ENCODE assay signal across 8 mouse cellular contexts in genomic region chr1:91179086-91179485, GRCm38 (mm10). TPM values are rescaled to one million over a fixed set of nuclear protein-coding genes. Genes with fewer than 3 reads are reported as not detected.
DNase-seq lines count a peak whose midpoint lies in the region; ATAC-seq lines count a peak whose summit lies in the region.

No protein-coding gene starts in this region.

- H3K9ac ChIP-seq in embryonic facial prominence, embryonic 15.5 days: no peak overlapping the region
- H3K9ac ChIP-seq in heart, embryonic 13.5 days: peak overlapping the region; percentile 85; the same call in 1 of the 2 replicates
- no peak overlapping the region for H3K9ac ChIP-seq in kidney, embryonic 16.5 days (replicated peaks; ENCODE audit: low read length)

- no peak overlapping the region for H3K4me3 ChIP-seq in embryonic facial prominence, embryonic 15.5 days (replicated peaks)
- peak overlapping the region; percentile 60; the same call in 1 of the 2 replicates for H3K4me3 ChIP-seq in heart, embryonic 13.5 days
- H3K4me3 ChIP-seq in kidney, embryonic 16.5 days (ENCODE audit: low read length): no peak overlapping the region

- H3K4me1 ChIP-seq in embryonic facial prominence, embryonic 15.5 days: peaks cover 36% of the 10 kb centered on the region
- H3K4me1 ChIP-seq in heart, embryonic 13.5 days: peaks cover 43% of the 10 kb centered on the region
- peaks cover 24% of the 10 kb centered on the region for H3K4me1 ChIP-seq in kidney, embryonic 16.5 days (ENCODE audit: insufficient read depth, low read length)

- no peak overlapping the region for H3K27ac ChIP-seq in embryonic facial prominence, embryonic 15.5 days (replicated peaks)
- H3K27ac ChIP-seq in heart, embryonic 13.5 days (replicated peaks): no peak overlapping the region
- H3K27ac ChIP-seq in kidney, embryonic 16.5 days (ENCODE audit: low read length): no peak overlapping the region

- H3K27me3 ChIP-seq in embryonic facial prominence, embryonic 15.5 days: no peaks in the 10 kb centered on the region; the same call in 1 of the 2 replicates
- peaks cover 24% of the 10 kb centered on the region for H3K27me3 ChIP-seq in heart, embryonic 13.5 days (replicated peaks)
- H3K27me3 ChIP-seq in kidney, embryonic 16.5 days (ENCODE audit: insufficient read depth, low read length): peaks cover 20% of the 10 kb centered on the region

- WGBS in embryonic facial prominence, embryonic 15.5 days: 25% methylated on average over 5 of the region's 5 CpGs
- 21% methylated on average over 5 of the region's 5 CpGs for WGBS in heart, embryonic 13.5 days
- 27% methylated on average over 5 of the region's 5 CpGs for WGBS in kidney, embryonic 16.5 days

- H3K9me3 ChIP-seq in embryonic facial prominence, embryonic 15.5 days (replicated peaks): no peaks in the 10 kb centered on the region
- H3K9me3 ChIP-seq in heart, embryonic 13.5 days: no peaks in the 10 kb centered on the region
- H3K9me3 ChIP-seq in kidney, embryonic 16.5 days (ENCODE audit: low read length): no peaks in the 10 kb centered on the region

- ATAC-seq in embryonic facial prominence, embryonic 15.5 days (ENCODE audit: insufficient number of reproducible peaks, low FRiP score, low TSS enrichment, low read depth): peak; percentile 56
- peak; percentile 38; the same call in 1 of the 2 replicates for ATAC-seq in heart, embryonic 13.5 days (ENCODE audit: extremely low read depth, insufficient number of reproducible peaks, low FRiP score, low TSS enrichment)
- peak; percentile 83 for ATAC-seq in kidney, embryonic 16.5 days (ENCODE audit: low FRiP score, low TSS enrichment)
- ATAC-seq in monocyte, adult 5-6 weeks (replicated peaks; ENCODE audit: insufficient number of reproducible peaks, low FRiP score, low TSS enrichment, poor library complexity, severe bottlenecking): peak; percentile 83

- H3K36me3 ChIP-seq in embryonic facial prominence, embryonic 15.5 days: no peaks in the 10 kb centered on the region
- H3K36me3 ChIP-seq in heart, embryonic 13.5 days: no peaks in the 10 kb centered on the region
- H3K36me3 ChIP-seq in kidney, embryonic 16.5 days (ENCODE audit: insufficient read depth, low read length): no peaks in the 10 kb centered on the region

- peak; percentile 32 for DNase-seq in 3134 (ENCODE audit: extremely low read depth, insufficient read length, low spot score)
- DNase-seq in adrenal gland, adult 8-10 months: peak; percentile 41
- DNase-seq in liver: peak; percentile 58
- peak; percentile 72 to 84 for DNase-seq in spleen, postnatal 4 days (ENCODE audit: low spot score in 2 of 2)

- H3K4me2 ChIP-seq in embryonic facial prominence, embryonic 15.5 days (replicated peaks): peak overlapping the region; percentile 80; the same call in 1 of the 2 replicates
- H3K4me2 ChIP-seq in heart, embryonic 13.5 days: peak overlapping the region; percentile 83
- 0 out of 2 replicates have a peak overlapping the region, but pooled peaks have one; percentile 80 for H3K4me2 ChIP-seq in kidney, embryonic 16.5 days (replicated peaks; ENCODE audit: low read depth, low read length)

RNA-seq across cellular contexts. Expression of gene Ramp1, which starts 0.5 kb away (rescaled TPM):
- 10 to 100 TPM in 2 of 4 experiments, 1 to 10 TPM in 2; 7.6 to 11.6 (median 10.0) TPM for total RNA-seq in adrenal gland, adult 8-10 months (2022)
- 21.4 and 25.0 TPM in 2 replicates for polyA plus RNA-seq in embryonic facial prominence, embryonic 15.5 days (2015; fragmentation: Nextera tagmentation; extraction: Ambion mirVana)
- 25.8 and 31.3 TPM in 2 replicates for polyA plus RNA-seq in heart, embryonic 13.5 days (2015; fragmentation: Nextera tagmentation; extraction: Ambion mirVana)
- 1.3 and 2.2 TPM in 2 replicates for polyA plus RNA-seq in kidney, embryonic 16.5 days (2015; fragmentation: Nextera tagmentation; extraction: Ambion mirVana)
- total RNA-seq in monocyte, adult 5-6 weeks (2017): 15.7 to 28.1 TPM (median 26.3 TPM) in 3 replicates

RNA-seq across cellular contexts. Expression of gene Rbm44, which starts 34.2 kb away (rescaled TPM):
- total RNA-seq in adrenal gland, adult 8-10 months (2022): not detected
- polyA plus RNA-seq in embryonic facial prominence, embryonic 15.5 days (2015; fragmentation: Nextera tagmentation; extraction: Ambion mirVana): 0.51 and 0.70 TPM in 2 replicates
- polyA plus RNA-seq in heart, embryonic 13.5 days (2015; fragmentation: Nextera tagmentation; extraction: Ambion mirVana): 2.1 and 2.3 TPM in 2 replicates
- polyA plus RNA-seq in kidney, embryonic 16.5 days (2015; fragmentation: Nextera tagmentation; extraction: Ambion mirVana): 0.50 and 1.5 TPM in 2 replicates
- total RNA-seq in monocyte, adult 5-6 weeks (2017): 0.19 to 0.29 TPM (median 0.21 TPM) in 3 replicates
